Mouse (Mus musculus) midbrain, embryonic 16.5 days (tissue): Measurements from ENCODE around the gene Arl6ip5. TPM values are rescaled to one million over a fixed set of nuclear protein-coding genes. Genes with fewer than 3 reads are reported as not detected.
"Not testable (repeated sequence)": the region's sequence is repeated elsewhere in the genome, so short reads cannot be mapped to it uniquely, and the experiment has no call there.

ENCODE experiments used
- ATAC-seq: fragments of 200-750 bp; cut with Nextera tagmentation; 2 replicates; pipeline ENCODE4 v1.8.0; 2017; ENCODE audit warnings: moderate TSS enrichment
- H3K27ac ChIP-seq: fragments of 300-500 bp; sonication (generic); 2 replicates; pipeline ENCODE4 v1.5.1; 2014; ENCODE audit warnings: mild to moderate bottlenecking, low read length, mixed read lengths
- H3K27me3 ChIP-seq: fragments of 300-500 bp; sonication (generic); 2 replicates; pipeline ENCODE4 v1.6.1; 2014; ENCODE audit warnings: low read depth, low read length, mixed read lengths; ENCODE audit not compliant: control insufficient read depth, insufficient read depth
- H3K36me3 ChIP-seq: fragments of 300-500 bp; sonication (generic); 2 replicates; pipeline ENCODE4 v1.6.1; 2014; ENCODE audit warnings: mild to moderate bottlenecking, low read length, moderate library complexity, mixed read lengths; ENCODE audit not compliant: control insufficient read depth, insufficient read depth
- H3K4me1 ChIP-seq: fragments of 300-500 bp; sonication (generic); 2 replicates; pipeline ENCODE4 v1.6.1; 2014; ENCODE audit warnings: mild to moderate bottlenecking, low read length, mixed read lengths; ENCODE audit not compliant: control insufficient read depth, insufficient read depth
- H3K4me2 ChIP-seq: fragments of 300-500 bp; sonication (generic); 2 replicates; pipeline ENCODE4 v1.6.1; 2014; ENCODE audit warnings: mild to moderate bottlenecking, low read length, mixed read lengths
- H3K4me3 ChIP-seq: fragments of 300-500 bp; sonication (generic); 2 replicates; pipeline ENCODE4 v1.5.1; 2014; ENCODE audit warnings: low read depth, mild to moderate bottlenecking, low read length, moderate library complexity, mixed read lengths
- H3K9ac ChIP-seq: fragments of 300-500 bp; sonication (generic); 2 replicates; pipeline ENCODE4 v1.6.1; 2014; ENCODE audit warnings: low read depth, low read length, mixed read lengths
- H3K9me3 ChIP-seq: fragments of 300-500 bp; sonication (generic); replicated peaks from 2 replicates; pipeline ENCODE4 v1.6.1; 2014; ENCODE audit warnings: mild to moderate bottlenecking, low read length, mixed read lengths; ENCODE audit not compliant: control insufficient read depth, poor library complexity, severe bottlenecking
- WGBS: fragments of 180-500 bp; shearing (Covaris S2); extraction: QIAGEN DNeasy Blood & Tissue Kit; methylation state at CpG from one replicate; pipeline ENCODE4 v1.1.7; 2014; 5-methylcytosine and 5-hydroxymethylcytosine counted together
- polyA plus RNA-seq: library from polyadenylated mRNA; unstranded; fragments of >200 nt; fragmentation: Nextera tagmentation; extraction: Ambion mirVana; gene quantifications from 2 replicates; pipeline ENCODE4 v1.2.1, GENCODE M21; 2015

Arl6ip5 gene
- polyA plus RNA-seq, 1 experiment from 2014 or later, result 160 TPM

DNA sequence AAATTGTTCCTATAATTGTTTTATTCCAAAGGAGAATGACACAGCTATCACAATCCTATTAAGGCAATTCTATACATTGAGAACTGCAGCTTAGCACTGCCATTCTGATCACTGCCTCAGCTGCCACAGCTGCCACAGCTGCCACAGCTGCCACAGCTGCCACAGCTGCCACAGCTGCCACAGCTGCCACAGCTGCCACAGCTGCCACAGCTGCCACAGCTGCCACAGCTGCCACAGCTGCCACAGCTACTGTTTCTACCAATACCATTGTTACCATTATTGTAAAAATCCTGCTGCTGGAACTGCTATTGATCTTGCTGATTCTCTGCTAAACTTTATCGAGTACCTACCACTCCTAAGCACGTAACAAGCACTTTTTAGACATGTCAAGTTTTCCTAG, 49.4 kb downstream of the Arl6ip5 start:
- not testable (repeated sequence) for H3K4me3 ChIP-seq, ATAC-seq, H3K4me2 ChIP-seq, H3K27me3 ChIP-seq, H3K36me3 ChIP-seq, H3K9me3 ChIP-seq, H3K4me1 ChIP-seq, H3K9ac ChIP-seq, H3K27ac ChIP-seq
- WGBS, result 77% methylated on average over 2 of the region's 2 CpGs

DNA sequence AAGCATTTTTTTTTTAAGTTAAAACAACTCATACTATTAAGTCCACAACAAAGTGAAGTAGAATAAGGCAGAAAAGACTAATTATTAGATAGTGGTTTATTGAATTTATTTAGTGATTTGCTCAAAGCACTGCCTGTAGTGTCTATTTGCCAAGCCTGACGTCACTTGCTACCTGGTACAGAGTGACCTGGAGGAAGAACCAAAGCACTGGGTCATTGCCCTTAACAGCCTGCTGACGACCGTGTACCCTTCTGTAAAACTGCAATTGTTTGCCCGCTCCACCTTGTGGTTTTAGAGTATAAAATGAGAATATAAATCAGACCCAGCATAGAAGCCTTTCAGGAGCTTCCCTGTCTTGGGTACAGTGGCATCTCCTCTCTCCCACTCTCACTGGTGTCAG, 51.7 kb downstream of the Arl6ip5 start:
- WGBS, result 77% methylated on average over 4 of the region's 4 CpGs
- Histone ChIP-seq H3K4me3 (no peak overlapping the region), H3K4me1 (no peaks in the 10 kb centered on the region), H3K36me3 (no peaks in the 10 kb centered on the region), H3K4me2 (no peak overlapping the region), H3K9ac (no peak overlapping the region), H3K27me3 (no peaks in the 10 kb centered on the region), H3K27ac (no peak overlapping the region), H3K9me3 (no peaks in the 10 kb centered on the region)
- ATAC-seq, result no peak

DNA sequence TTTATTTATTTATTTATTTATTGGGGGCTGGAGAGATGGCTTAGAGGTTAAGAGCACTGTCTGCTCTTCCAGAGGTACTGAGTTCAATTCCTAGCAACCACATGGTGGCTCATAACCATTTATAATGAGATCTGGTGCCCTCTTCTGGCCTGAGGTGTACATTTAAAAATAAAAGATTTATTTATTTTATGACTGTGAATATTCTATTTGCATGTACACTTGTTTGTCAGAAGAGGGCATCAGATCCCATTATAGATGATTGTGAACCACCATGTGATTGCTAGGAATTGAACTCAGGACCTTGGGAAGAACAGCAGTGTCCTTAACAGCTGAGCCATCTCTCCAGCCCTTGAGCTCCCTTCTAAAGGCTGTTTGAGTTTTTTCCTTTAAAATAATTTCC, 53.3 kb downstream of the Arl6ip5 start:
- not testable (repeated sequence) for H3K4me2 ChIP-seq

DNA sequence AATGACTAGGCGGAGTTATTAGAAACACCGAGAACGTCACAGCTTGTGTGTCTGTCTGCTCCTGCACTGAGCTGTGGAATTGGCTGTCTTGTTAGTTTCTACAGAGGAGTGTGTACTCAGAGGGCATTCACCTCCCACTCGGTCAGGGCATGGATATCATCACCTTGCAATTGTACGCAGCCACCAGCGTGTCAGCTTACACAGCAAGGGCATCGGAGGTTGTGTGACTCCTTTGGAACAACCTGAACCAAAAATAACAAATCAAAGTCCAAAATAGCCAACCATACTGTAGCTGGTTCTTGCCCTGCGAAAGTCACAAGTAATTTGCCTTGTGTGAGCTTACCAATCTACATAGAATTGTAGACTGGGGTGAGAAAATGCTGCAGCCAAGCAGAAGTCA, 54.8 kb downstream of the Arl6ip5 start:
- Histone ChIP-seq H3K27me3 (no peaks in the 10 kb centered on the region), H3K4me3 (no peak overlapping the region), H3K9me3 (no peaks in the 10 kb centered on the region), H3K4me1 (no peaks in the 10 kb centered on the region), H3K4me2 (no peak overlapping the region), H3K27ac (no peak overlapping the region), H3K9ac (no peak overlapping the region), H3K36me3 (no peaks in the 10 kb centered on the region)
- WGBS, result 87% methylated on average over 8 of the region's 8 CpGs
- ATAC-seq, result no peak

More for the DNA sequence above, 53.3 kb downstream of the Arl6ip5 start:
- not testable (repeated sequence) for H3K27me3 ChIP-seq, H3K36me3 ChIP-seq, H3K4me3 ChIP-seq, H3K9ac ChIP-seq, H3K4me1 ChIP-seq, H3K27ac ChIP-seq, H3K9me3 ChIP-seq, ATAC-seq

DNA sequence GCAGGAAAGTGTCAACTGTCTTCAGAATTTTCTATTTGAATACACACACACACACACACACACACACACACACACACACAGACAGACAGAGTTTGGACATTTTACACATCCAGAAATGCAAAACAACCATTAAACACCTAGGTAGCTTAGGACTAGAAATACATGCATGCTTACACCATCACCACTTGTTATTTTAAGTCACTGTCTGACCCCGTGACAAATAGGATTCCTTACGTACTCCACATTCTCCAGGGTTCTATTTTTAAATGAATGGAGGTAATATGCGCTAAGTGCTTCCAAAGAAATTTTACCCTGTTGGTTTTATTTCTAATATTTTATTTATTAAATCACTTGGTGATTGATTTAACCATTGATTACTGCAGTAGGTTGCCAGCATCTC, 55.2 kb downstream of the Arl6ip5 start:
- Histone ChIP-seq H3K9me3 (no peaks in the 10 kb centered on the region), H3K4me3 (no peak overlapping the region), H3K9ac (no peak overlapping the region), H3K27ac (no peak overlapping the region), H3K36me3 (no peaks in the 10 kb centered on the region), H3K27me3 (no peaks in the 10 kb centered on the region; the same call in 1 of the 2 replicates), H3K4me2 (no peak overlapping the region), H3K4me1 (no peaks in the 10 kb centered on the region)
- no peak for ATAC-seq
- 75% methylated on average over 3 of the region's 3 CpGs for WGBS

DNA sequence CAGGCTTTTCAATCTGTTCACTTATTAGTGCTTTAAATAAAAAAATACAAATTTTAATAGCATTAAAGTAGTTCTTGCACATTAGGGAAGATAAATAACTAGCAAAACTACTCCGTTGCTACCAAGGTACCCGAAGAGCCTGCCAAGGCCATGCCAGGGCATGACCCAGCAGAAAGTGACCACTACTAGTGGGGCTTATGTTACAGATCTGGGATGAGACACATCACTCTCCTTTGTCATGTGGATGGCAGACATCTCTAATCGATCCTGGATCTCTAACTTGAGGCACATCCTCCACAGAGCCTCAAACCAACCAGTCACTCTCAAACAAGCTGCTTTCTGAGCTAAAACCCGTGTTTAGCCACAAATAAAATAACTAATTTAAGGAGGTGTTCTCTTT, 56.2 kb downstream of the Arl6ip5 start:
- Histone ChIP-seq H3K27me3 (no peaks in the 10 kb centered on the region; the same call in 1 of the 2 replicates), H3K9ac (no peak overlapping the region), H3K27ac (no peak overlapping the region), H3K4me1 (no peaks in the 10 kb centered on the region), H3K4me3 (no peak overlapping the region), H3K9me3 (no peaks in the 10 kb centered on the region), H3K36me3 (no peaks in the 10 kb centered on the region), H3K4me2 (no peak overlapping the region)
- ATAC-seq, result no peak
- 79% methylated on average over 4 of the region's 4 CpGs for WGBS

DNA sequence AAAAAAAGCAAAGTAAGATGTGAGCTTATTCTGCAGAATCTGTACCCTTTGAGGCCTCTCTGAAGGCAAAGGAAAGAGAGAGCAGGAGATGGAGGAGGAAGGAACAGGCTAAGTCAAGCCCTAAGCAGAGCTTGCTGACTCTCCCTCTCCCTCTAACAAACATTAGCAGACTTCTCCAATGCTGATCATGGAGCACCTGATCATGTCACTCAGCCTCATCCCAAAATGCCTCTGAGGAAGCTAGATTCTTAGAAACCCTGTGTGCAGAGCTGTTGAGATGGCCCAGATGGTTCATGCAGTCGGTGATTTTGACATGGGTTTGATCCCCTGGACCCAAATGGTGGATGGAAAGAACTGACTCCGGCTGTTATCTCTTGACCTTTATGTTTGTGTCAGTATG, 56.6 kb downstream of the Arl6ip5 start:
- Histone ChIP-seq H3K27ac (no peak overlapping the region), H3K27me3 (no peaks in the 10 kb centered on the region; the same call in 1 of the 2 replicates), H3K9ac (no peak overlapping the region), H3K4me3 (no peak overlapping the region), H3K4me1 (no peaks in the 10 kb centered on the region), H3K4me2 (no peak overlapping the region), H3K9me3 (no peaks in the 10 kb centered on the region), H3K36me3 (no peaks in the 10 kb centered on the region)
- WGBS, result 98% methylated on average over 2 of the region's 2 CpGs
- no peak for ATAC-seq

DNA sequence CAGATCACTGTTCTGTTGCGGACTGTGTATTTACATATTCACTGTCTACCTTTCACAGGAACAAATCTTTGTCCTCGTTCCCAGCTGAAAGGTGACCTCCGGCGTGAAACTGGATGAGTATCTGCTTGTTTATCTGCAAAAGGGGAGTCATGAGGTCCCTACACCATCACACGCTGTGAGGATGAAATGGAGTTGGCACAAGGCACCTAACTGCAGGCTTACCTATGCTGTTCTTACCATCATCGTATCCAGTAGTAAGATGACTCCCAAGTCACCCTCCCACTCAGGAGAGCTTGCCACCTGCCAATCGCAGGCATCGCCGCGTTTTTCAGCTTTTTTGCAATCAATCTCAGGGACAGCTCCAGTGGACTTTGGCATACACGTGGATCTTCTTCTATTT, 59.1 kb downstream of the Arl6ip5 start:
- H3K4me2 ChIP-seq, result no peak overlapping the region

DNA sequence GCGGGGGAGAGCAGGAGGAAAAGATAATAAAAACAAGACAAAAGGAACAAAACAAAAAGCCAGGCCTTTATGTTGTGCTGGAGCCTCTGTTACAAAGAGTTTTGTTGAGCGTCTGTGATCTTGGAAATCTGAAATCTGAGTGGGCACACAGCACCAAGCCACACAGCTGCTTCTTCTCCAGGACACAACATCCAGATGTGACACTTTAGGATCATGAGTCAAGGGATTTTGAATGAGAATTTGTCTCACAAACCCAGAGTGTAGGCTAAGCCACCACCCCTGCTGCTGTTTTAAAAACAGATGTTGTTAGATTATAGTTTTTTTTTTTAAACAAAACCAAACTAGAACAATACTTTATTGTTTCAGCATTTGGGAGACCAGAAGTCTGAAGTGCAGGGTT, 61.9 kb downstream of the Arl6ip5 start:
- no peak overlapping the region for H3K27ac ChIP-seq
- H3K27me3 ChIP-seq, result peaks cover 2% of the 10 kb centered on the region; the same call in 1 of the 2 replicates
- ATAC-seq, result no peak
- 0 out of 2 replicates have a peak, but pooled peaks cover 5% of the 10 kb centered on the region for H3K4me1 ChIP-seq
- 63% methylated on average over 2 of the region's 2 CpGs for WGBS
- no peak overlapping the region for H3K4me3 ChIP-seq
- H3K9me3 ChIP-seq, result no peaks in the 10 kb centered on the region
- H3K36me3 ChIP-seq, result no peaks in the 10 kb centered on the region
- no peak overlapping the region for H3K9ac ChIP-seq
- no peak overlapping the region for H3K4me2 ChIP-seq

More for the DNA sequence above, 59.1 kb downstream of the Arl6ip5 start:
- Histone ChIP-seq H3K36me3 (no peaks in the 10 kb centered on the region), H3K9ac (no peak overlapping the region), H3K4me1 (no peaks in the 10 kb centered on the region), H3K9me3 (no peaks in the 10 kb centered on the region), H3K4me3 (no peak overlapping the region), H3K27me3 (no peaks in the 10 kb centered on the region; the same call in 1 of the 2 replicates), H3K27ac (no peak overlapping the region)
- no peak for ATAC-seq
- WGBS, result 82% methylated on average over 11 of the region's 11 CpGs
